Comparison of ENCODE assay signal across 8 mouse cellular contexts in genomic region chr12:81331937-81332874, GRCm38 (mm10). TPM values are rescaled to one million over a fixed set of nuclear protein-coding genes. Genes with fewer than 3 reads are reported as not detected.
DNase-seq lines count a peak whose midpoint lies in the region; ATAC-seq and TF ChIP-seq lines count a peak whose summit lies in the region.

No protein-coding gene starts in this region.

- WGBS in liver, postnatal 0 days (ENCODE audit: insufficient replicate concordance): 2% methylated on average over 53 of the region's 54 CpGs

- DNase-seq in kidney, postnatal 14 days: peak; percentile 10
- DNase-seq in kidney, adult 9 months: no peak
- DNase-seq in gastrocnemius, adult 8-10 months (ENCODE audit: low spot score in 2 of 2): peak; percentile 11 to 63
- peak; percentile 42 to 63 for DNase-seq in layer of hippocampus, adult 8-10 months (ENCODE audit: low spot score in 2 of 2)
- peak; percentile 16 for DNase-seq in liver, postnatal 0 days
- peak; percentile 64 for DNase-seq in right cerebral cortex, postnatal 25 days
- DNase-seq in spleen, postnatal 14 days (ENCODE audit: low spot score in 2 of 2): no peak

- TF ChIP-seq CTCF in liver, postnatal 0 days (IDR thresholded peaks at IDR 0.05; ENCODE audit: low read depth): no peak

- no peaks in the 10 kb centered on the region for H3K9me3 ChIP-seq in liver, postnatal 0 days (ENCODE audit: low read length)

- H3K36me3 ChIP-seq in liver, postnatal 0 days (replicated peaks; ENCODE audit: insufficient read depth, low read length): no peaks in the 10 kb centered on the region

- H3K27me3 ChIP-seq in liver, postnatal 0 days (ENCODE audit: insufficient read depth, low read length): peaks cover 45% of the 10 kb centered on the region

- H3K4me1 ChIP-seq in liver, postnatal 0 days (ENCODE audit: insufficient read depth): peaks cover 3% of the 10 kb centered on the region; the same call in 1 of the 2 replicates

- peak overlapping the region; percentile 26; the same call in 1 of the 2 replicates for H3K9ac ChIP-seq in liver, postnatal 0 days (replicated peaks)

- peak overlapping the region; percentile 43 for H3K4me3 ChIP-seq in liver, postnatal 0 days (ENCODE audit: low read depth, low read length)

- no peak for TF ChIP-seq EP300 in liver, postnatal 0 days (IDR thresholded peaks at IDR 0.05; ENCODE audit: low read depth)

- peak overlapping the region; percentile 82 for H3K4me2 ChIP-seq in liver, postnatal 0 days (ENCODE audit: low read depth, low read length)

- ATAC-seq in common myeloid progenitor, adult 5-6 weeks (replicated peaks; ENCODE audit: low read depth, poor library complexity, severe bottlenecking): 0 out of 2 replicates have a peak, but pooled peaks have one; percentile 8
- no peak for ATAC-seq in liver, postnatal 0 days

- no peak overlapping the region for H3K27ac ChIP-seq in liver, postnatal 0 days (ENCODE audit: low read depth)

RNA-seq across cellular contexts. Expression of gene Slc8a3, which starts 0.8 kb away (rescaled TPM):
- not detected in 2 replicates for total RNA-seq in common myeloid progenitor, adult 5-6 weeks (2017)
- total RNA-seq in gastrocnemius, adult 8-10 months (2022): 10 to 100 TPM; 35.3 to 52.3 (median 45.8) TPM
- total RNA-seq in layer of hippocampus, adult 8-10 months (2022): 10 to 100 TPM; 13.5 to 17.7 (median 15.3) TPM
- 0.05 TPM in 1 of 2 replicates, not detected in the other for polyA plus RNA-seq in liver, postnatal 0 days (2015; fragmentation: Nextera tagmentation; extraction: Ambion mirVana)

RNA-seq across cellular contexts. Expression of gene Gm4787, which starts 47.1 kb away (rescaled TPM):
- 0.37 and 1.2 TPM in 2 replicates for total RNA-seq in common myeloid progenitor, adult 5-6 weeks (2017)
- total RNA-seq in gastrocnemius, adult 8-10 months (2022): under 1 TPM; 0.43 to 0.92 (median 0.59) TPM
- 1 to 10 TPM; 1.8 to 2.4 (median 2.2) TPM for total RNA-seq in layer of hippocampus, adult 8-10 months (2022)
- 0.06 and 0.07 TPM in 2 replicates for polyA plus RNA-seq in liver, postnatal 0 days (2015; fragmentation: Nextera tagmentation; extraction: Ambion mirVana)

Comparison
In these comparisons a context has a peak if more than half of its experiments do, and no peak if none do; other contexts are left out.
1. DNase-seq: peak in kidney, postnatal 14 days (single experiment), gastrocnemius, adult 8-10 months (2 of 2), layer of hippocampus, adult 8-10 months (2 of 2), liver, postnatal 0 days (single experiment) and right cerebral cortex, postnatal 25 days (single experiment); none in kidney, adult 9 months (single experiment) and spleen, postnatal 14 days (0 of 2).
2. RNA of gene Slc8a3, which starts 0.8 kb away (total RNA-seq): 35.3 to 52.3 TPM in gastrocnemius, adult 8-10 months and 13.5 to 17.7 TPM in layer of hippocampus, adult 8-10 months; not detected in common myeloid progenitor, adult 5-6 weeks; every median in the first group is over 10 times any median in the second.